Mouse (Mus musculus): ENCODE results near the gene Uba1.

DNA sequence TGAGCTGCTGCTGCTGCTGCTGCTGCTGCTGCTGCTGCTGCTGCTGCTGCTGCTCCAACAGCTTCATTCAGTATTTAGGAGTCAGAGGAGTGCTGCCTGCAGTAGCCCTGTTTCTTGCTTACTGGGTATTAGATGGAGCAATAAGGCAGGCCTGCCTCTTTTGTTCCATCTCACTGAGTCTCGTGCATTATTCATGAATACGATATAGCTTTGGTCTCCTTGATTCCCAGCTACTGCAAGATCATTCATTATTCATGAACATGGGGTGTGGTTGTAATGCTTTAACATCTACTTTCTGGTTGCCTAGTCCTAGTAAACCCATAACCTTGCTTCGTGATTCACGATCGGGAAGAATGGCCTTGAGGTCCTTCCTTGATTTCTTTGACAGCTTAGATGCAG is 4.2 kb downstream of the Uba1 start:
- TF ChIP-seq CTCF (IDR thresholded peaks at IDR 0.05) (no peak), EP300 (IDR thresholded peaks at IDR 0.05) (no peak)

All from lung, postnatal 0 days (tissue).